Mouse (Mus musculus) left cerebral cortex, postnatal 4 days (tissue): ENCODE results near the gene Slc11a1. TPM values are rescaled to one million over a fixed set of nuclear protein-coding genes. Genes with fewer than 3 reads are reported as not detected.
A peak's percentile ranks its signal among the peaks of the same experiment; 100 is the strongest.
"Not testable (repeated sequence)": the region's sequence is repeated elsewhere in the genome, so short reads cannot be mapped to it uniquely, and the experiment has no call there.

Experiments
- DNase-seq: peaks from one replicate; pipeline ENCODE4 v3.0.0-alpha.2; 2022
- intact Hi-C: fragments of 180-260 bp; cut with DNase I; formaldehyde crosslinking; loops from one replicate; pipeline ENCODE4 v1.15.1; 2025
- total RNA-seq, 2 experiments: library from RNA; stranded (reverse); gene quantifications; 2 replicates each; pipeline ENCODE4 v1.2.3; 2021

Slc11a1 gene
- total RNA-seq: 1 to 10 TPM; 1.2 to 2.2 TPM

DNA sequence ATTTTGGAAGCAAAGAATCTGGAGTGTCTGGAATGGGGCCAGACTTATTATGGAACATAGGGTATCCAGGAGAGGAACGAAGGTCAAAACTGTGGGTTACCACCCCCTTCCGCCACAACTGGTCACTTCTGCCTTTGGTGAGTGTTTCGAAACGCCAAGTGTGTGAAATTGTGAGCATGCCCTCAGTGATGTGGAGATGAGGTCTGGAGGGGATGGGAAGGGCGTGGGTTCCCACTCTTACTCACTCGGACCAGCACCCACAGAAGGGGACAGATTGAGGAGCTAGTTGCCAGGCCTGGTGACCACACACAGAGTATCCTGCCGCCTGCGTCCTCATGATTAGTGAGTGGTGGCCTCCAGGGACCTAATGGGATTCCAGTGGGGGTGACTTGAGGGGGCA, at the start of gene Slc11a1:
Slc11a1 (plus strand) TSS at position 216 of the 400 bp plus-strand sequence.
- intact Hi-C loops: no loop called here
- DNase-seq: no peak

DNA sequence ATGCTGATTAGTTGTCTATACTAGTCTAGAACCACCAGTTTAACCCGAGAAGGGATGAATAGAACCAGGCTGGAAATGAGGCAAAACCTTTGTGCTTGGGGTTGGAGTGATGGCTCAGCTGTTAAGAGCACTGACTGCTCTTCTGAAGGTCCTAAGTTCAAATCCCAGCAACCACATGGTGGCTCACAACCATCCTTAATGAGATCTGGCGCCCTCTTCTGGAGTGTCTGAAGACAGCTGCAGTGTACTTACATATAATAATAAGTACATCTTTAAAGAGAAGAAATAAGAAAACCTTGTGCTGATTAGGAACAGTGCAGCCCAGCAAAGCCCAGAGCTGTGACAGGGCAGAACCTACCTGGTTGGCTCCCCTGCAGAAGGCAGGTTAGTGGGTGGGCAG, 48.1 kb upstream of the Slc11a1 start:
- DNase-seq, intact Hi-C loops: not testable (repeated sequence)

DNA sequence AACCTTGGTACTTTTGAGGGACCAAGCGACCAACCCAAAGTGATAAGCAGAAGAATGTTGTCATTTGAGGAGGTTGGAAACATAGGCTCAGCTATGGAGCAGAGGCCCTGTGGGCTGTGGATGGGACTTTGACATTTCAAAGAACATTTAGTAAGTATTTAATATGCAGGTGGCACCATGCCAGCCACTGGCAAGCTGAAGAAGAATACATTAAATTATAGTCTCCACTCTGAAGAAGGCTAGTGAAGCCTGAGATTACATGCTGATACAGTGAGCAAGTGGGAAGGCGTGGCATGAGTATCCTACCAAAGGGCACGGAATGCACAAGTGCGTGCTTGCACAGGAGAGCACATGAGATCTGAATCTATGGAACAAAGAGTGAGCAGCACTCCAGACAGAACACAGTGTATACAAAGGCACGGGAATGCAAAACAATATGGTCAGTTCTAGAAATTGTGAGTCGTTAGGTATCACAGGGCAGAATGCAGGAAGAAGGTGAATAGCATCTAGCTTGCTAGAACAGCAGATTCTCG, 45.0 kb upstream of the Slc11a1 start:
- intact Hi-C loops: no loop called here
- no peak for DNase-seq

DNA sequence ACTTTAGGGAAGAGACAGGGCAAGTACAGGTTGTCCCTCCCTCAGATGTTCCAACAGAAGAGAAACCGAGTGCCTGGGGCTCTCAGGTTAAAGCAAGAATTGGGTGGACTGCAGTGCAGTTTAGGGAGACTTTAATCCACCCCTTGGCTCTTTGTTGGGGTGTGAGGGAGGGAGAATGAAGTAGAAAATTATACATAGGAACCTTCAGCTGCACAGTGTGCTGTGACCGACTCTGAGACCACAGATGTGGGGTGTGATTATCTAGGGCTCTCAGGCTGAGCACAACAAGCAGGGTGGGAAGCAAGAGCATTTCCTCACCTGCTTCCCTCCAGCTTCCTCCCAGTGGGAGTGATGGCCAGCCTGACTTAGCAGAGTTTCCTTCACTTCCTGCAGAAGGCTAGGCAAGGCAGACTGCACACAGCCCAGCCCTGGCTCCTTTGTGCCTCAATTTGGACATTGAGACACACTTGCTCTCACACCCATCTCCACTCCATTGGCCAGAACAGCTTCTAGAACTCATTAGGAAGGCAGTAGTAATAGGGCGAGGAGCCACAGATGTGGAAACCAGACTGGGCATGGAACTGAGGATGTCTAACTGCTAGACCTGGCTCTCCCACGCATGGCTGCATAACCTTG, 43.8 kb upstream of the Slc11a1 start:
- no peak for DNase-seq
- intact Hi-C loops: no loop called here

DNA sequence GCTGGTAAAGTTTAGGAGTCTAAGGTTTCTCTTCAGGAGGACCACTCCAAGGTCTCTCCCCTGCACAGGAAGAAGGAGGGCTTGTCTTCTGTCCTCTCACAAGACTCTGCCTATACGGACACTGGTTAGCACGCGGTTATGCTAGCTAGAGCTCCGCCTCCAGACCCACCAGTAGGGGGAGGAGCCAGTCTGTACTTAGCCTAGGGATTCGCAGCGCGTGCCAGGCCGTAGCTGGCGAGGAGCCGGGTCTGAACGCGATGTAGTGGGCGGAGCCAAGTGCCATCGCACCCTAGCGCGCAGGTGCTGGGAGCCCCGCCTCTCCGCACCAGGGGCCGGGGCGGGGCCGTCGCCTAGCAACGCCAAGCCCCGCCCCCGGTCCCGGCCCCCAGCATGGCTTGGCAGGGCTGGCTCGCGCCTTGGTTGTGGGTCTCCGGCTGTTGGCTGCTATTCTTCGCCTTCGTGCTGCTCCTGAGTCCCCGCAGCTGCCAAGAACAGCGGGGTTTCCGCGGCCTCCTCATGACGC, 42.7 kb upstream of the Slc11a1 start:
- peak; percentile 97 for DNase-seq
- intact Hi-C loops: no loop called here

DNA sequence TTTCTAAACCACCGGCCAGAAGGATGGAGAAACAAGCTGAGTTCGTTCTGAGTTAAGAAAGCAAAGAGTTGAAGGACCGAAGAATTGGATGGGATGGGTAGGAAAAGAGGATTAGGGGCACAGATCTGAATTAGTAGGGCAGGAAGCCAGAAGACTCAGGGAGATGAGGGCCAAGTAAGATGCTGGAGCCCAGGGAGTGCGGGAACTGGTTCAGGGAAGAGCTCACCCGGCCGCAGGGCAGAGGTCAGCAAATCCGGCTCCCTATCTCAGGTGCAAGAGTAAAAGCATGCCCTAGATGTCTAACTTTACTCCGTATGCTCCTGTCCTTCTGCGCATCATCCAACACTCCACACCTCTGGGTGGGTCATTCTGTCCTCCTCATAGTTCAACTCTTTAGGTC, 42.1 kb upstream of the Slc11a1 start:
- peak; percentile 31 for DNase-seq
- intact Hi-C loops: no loop called here

DNA sequence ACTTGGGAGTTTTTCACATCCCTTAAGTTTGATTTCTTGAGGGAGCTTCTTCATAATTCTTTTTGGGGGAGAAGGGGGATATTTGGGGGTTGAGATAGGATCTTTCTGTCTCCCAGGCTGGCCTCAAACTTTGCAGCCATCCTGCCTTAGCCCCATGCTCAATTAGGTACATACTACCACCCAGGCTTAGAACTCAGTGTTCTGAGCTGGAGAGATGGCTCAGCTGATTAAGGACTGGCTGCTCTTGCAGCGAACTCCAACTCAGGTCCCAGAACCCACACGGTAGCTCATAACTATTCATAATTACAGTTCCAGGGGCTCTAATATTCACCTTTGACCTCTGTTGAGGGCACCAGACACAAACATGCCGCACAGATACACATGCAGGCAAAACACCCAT, 40.4 kb upstream of the Slc11a1 start:
- intact Hi-C loops: no loop called here

DNA sequence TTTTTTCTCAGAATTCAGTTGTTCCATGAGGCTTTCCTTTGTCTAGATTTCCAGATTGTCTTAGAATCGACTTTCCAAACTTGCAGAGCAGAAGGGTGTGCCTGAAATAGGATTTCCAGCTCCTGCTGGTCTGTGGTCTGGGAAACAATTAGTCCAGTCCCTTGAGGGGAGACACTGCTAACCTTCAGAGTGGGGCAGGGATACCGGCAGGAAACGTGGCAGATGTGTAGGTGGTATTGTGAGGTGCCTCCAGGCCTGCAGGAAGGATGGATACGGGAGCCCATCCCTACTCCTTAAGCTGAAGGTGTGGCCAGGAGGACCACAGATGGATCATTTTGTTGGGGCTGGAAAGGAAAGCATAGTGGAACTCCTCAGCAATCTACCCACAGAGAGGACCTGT, 40.0 kb upstream of the Slc11a1 start:
- DNase-seq: no peak
- intact Hi-C loops: no loop called here

More for the DNA sequence above, 40.4 kb upstream of the Slc11a1 start:
- DNase-seq: no peak

DNA sequence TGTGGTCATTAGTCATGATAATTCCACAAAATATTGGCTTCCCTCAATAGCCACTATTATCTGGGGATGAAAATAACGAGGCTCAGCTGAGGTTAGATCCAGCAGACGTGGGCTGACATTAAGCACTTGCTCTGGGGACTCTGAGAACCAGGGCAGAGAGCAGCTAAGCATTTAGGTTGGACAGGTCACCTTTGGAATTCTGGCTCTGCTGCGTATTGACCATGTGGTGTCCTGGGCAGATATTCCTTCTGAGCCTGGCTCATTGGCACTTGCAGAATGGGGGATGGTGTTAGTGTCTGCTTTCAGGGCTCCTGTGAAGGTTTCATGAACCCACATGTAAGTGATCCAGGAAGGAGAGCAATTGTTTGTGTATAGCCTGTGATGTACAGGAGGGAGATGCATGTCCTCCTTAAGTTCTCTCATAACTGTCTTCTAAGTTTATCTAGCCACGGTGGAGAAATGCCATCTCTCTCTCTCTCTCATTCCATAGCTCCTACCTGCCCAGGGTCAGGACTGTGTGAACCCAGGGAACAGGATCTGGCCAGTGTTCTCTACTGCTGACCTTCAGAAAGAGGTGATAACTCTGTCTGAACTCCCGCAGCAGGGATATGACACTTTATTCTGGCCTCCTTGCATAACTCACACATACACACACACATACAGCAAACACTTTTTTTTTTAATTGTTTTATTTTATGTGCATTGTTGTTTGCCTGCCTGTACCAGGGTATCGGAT, 39.4 kb upstream of the Slc11a1 start:
- intact Hi-C loops: no loop called here
- DNase-seq: no peak

DNA sequence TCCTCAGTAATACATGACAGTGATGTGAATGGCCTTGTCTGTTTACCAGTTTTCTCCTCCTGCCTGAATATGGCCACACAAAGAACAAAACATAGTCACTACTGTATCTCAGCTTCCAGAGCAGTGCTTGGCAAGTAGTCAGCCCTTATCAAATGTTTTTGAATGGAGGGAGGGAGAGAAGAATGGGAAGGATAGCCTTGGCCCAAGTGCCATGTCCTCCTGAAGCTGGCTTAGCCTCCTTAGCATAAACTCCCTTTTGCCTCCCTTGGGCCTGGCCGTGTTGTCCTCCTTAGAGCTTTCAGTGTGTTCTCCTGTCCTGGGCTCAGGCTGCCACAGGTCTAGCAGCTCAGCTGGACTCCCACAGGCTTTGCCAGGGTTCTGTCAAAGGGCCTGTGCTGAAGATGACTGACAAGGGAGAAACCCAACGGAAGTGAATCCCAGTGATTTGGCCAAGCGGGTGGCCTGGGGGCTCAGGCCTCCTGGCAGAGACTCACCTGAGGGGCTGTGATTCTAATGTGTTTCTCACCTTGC, 37.7 kb upstream of the Slc11a1 start:
- intact Hi-C loops: no loop called here

DNA sequence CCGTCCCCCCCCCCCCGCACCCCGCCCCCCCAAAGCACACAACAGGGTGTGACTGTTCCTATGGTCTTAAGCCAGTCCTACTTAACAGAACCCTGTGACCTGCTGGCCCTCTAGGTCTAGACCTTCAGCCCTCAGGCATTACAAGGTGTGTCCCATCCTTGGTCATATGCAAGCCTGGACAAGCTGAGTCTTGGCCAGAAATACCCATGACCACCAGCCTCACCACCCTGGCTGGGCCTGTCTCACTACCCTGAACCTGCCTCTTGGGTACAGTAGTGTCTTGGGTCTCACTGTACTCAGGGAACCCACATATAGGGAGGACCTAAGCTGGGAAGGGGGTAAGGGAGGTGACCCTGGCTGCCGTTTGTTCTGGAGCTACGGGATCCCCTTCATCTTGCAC, 37.0 kb upstream of the Slc11a1 start:
- intact Hi-C loops: no loop called here
- no peak for DNase-seq

More for the DNA sequence above, 37.7 kb upstream of the Slc11a1 start:
- DNase-seq: no peak

DNA sequence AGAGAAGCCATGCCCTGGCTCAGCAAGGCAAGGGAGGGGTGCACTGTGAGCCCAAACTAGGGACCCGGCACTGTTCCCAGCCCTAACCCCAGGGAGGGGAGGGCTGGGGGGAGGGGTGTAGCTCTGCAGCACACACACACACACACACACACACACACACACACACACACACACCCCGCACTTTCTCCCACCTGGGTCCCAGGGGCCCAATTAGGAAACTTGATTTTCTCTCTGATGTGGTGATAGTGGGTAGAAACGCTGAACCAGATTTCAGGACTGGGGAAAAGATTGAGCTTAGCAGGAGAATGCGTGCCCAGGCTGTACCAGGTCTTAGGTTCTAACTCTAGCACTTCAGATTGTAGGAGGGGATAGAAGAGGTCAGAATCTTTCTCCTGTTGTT, 36.4 kb upstream of the Slc11a1 start:
- no peak for DNase-seq
- intact Hi-C loops: no loop called here

DNA sequence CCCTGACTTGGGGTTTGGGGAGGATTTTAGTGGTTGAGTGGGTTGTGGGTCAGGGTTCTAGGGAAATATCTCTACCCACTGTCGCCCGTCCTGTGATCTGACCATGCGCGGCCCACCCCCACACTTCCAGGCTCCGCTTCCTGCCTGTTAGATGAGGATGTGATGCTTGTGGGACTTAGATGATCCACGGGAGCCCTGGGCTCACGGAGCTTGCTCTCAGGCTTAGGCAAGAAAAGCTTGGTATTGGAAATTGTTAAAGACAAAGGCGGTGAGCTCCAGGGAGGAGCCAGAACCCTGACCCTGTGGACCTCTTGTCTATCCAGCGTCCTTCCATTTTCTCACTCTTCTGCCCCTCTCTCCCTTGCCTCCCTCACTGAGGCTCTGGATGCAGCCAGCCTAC, 35.1 kb upstream of the Slc11a1 start:
- intact Hi-C loops: no loop called here

DNA sequence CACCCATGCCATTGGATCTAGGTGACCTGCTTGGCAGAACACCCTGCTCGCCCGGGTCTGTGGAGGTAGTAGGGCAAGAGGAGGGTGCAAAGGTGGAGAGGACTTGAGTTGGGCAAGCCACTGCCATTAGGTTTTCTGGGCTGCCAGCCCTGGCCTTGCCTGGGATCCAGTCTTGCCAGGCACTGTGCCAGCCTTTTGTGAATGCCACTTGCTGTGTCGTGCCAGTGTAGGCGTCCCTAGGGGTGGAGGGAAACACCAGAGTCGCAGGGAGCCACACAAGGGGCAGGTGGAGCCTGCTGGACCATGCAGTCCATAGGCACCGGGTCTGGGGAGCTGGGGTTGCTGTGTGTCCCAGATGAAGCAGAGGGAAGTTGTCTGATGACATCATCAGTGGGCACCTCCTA, 34.6 kb upstream of the Slc11a1 start:
- intact Hi-C loops: no loop called here
- peak; percentile 54 for DNase-seq

More for the DNA sequence above, 35.1 kb upstream of the Slc11a1 start:
- DNase-seq: no peak

DNA sequence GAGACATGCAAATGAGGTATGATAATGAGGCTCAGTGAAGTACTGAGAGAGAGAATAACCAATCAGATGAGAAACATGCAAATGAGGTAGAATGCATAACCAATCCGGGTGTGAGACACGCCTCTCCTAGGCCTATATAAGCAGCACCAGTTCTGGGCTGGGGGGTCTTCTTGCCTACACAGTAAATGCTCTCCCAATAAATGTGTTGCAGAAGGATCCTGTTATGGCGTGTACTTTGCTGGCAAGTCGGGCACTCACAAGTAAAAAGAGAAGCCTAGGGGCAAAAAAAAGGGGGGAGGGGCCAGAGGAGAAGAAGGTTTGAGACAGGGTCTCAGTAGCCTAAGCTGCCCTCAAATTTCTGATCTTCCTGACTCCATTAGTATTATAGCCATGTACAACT, 34.0 kb upstream of the Slc11a1 start:
- DNase-seq, intact Hi-C loops: not testable (repeated sequence)

DNA sequence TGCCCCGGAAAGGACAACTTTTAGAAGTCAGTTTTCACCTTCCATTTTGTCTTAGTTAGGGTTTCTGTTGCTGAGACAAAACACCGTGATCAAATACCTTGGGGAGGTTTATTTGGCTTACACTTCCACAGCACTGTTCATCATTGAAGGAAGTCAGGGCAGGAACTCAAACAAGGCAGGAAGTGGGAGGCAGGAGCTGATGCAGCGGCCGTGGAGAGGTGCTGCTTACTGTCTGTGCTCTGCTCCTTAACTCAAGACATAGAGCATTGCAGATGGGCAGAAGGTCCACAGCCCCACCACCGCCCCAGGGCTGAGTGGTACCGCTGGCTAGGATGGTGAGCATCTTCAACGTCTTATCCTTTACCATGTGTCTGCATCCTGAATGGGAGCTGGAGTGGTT, 33.1 kb upstream of the Slc11a1 start:
- DNase-seq: no peak
- intact Hi-C loops: no loop called here

DNA sequence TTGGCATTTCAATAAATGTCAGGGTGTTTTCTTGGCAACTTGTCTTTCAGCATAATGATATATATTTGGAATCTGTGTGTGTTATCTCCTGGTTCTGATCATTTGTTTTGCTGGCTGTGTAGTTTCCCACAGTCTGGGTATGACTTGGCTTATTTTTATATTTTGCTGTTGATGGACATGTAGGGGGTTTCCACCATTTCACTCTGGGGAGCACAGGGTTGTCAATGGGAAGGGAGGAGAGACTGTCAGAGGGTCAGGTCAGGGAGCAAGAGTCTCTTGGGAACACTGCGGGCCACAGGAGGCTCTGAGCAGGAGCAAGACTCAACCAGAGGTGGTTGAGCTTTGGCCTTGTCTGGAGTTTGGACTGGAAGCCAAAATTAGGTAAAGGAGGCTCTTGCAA, 32.7 kb upstream of the Slc11a1 start:
- intact Hi-C loops: no loop called here
- no peak for DNase-seq

DNA sequence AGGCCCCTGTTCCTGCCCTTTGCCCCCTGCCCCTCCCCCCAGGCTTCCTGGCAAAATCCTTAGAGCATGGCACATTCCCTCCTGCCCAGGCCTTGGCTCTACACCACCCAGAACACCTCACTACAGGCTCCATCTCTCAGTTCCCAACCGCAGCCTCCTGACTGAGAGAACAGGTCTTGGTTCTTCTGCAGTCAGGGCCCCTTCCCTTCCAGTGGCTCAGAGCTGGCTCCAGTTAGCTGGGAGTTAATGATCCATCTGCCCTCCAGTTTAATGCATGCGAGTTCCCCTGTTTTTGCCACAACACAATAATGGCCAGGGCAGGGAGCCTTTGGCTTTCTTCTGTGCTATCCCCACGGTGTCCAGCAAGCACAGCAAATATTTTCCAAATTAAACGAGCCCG, 31.8 kb upstream of the Slc11a1 start:
- no peak for DNase-seq
- intact Hi-C loops: no loop called here

DNA sequence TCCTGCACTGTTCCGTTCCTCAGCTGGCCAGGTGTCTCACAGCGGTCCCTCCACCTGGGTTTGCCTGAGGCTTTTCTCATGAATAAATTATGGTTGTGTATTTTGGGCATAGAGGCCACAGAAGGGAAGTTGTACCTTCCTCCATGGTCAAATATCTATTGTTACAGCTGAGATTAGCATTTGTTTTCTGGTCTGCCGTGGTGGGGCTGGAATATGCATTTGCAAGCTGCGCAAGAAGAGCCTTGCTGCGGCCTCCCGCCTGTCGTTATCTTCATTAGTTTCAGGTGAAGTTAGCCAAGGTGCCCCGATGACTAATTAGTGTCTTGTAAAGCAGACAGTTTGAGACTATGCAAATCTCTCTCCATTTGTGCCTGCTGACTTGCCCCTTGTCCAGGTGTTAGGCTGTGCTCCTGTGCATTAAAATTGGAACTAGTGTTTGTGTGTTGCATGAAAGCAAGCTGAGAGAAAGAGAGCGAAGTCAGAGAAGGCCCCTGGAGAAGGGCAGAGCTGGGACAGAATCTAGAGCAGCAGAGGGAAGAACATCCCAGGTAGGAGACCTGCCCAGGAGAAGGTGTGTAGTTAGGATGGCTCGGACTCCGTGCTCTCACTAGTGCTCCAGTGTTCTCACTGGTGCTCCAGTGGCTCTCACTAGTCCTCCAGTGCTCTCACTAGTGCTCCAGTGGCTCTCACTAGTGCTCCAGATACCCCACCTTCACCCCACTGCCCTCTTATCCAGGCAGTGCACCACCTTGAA, 30.7 kb upstream of the Slc11a1 start:
- DNase-seq: no peak
- intact Hi-C loops: no loop called here

DNA sequence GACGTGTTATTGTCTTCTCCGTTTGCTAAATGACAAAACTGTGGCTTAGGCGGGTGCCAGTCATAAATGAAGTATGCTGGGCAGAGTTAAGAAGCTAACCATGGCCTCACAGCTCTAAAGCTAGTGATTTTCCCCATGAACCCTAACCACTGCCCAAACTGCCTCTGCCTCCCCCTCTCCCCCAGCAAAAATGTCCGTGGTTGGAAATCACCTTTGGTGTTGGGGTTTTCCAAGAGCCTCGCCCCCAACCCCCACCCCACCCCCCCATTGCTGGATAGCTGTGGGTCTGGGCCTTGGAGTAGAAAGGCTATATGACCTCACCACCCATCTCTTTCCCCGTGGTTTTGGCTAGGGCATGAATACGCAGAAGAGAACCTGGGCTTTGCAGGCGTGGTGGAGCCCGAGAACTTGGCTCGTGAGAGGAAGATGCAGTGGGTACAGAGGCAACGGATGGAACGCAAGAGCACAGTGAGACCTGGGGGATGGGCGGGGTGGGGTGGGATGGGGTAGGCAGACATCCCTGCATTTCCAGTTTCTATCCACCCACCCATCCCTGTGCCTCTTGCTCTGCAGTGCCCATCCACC, 23.7 kb upstream of the Slc11a1 start:
- intact Hi-C loops: no loop called here
- no peak for DNase-seq
